Mouse (Mus musculus) stomach, postnatal 0 days (tissue): ENCODE measurements around the gene Eif3k.

Source experiments
- CTCF ChIP-seq: IDR thresholded peaks from 2 replicates; pipeline ENCODE4 v1.5.1; 2016; ENCODE audit warnings: antibody characterized with exemption, low read depth, mild to moderate bottlenecking, moderate library complexity
- EP300 ChIP-seq: optimal IDR thresholded peaks from 2 replicates; pipeline ENCODE3; 2016; ENCODE audit warnings: antibody characterized with exemption

DNA sequence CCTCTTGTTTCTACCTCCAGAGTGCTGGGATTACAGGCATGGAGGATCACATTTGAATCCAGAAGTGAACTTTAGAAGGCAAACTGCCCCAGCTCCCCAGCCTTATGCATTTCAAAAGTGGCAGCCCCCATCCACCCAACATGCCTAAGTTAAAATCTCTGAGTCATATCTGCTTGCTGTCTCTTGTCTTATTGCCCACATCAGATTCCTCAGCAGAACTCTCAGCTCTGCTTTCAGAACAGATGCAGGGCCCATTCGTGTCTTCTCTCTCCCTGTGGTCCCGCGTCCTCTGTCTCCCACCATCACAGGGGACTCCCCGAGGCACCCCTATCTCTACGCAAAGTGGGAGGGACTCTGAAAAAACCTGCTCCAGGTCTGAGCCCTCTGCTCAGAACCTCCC is 44.5 kb upstream of the Eif3k start:
- TF ChIP-seq CTCF (no peak), EP300 (no peak)
